Mouse (Mus musculus): ENCODE data around the gene Hist2h2aa1. TPM values are rescaled to one million over a fixed set of nuclear protein-coding genes. Genes with fewer than 3 reads are reported as not detected.
A peak's percentile ranks its signal among the peaks of the same experiment; 100 is the strongest.

Hist2h2aa1 gene
- total and polyA plus RNA-seq, 3 experiments = 0.64 to 1,515 (median 113) TPM

DNA sequence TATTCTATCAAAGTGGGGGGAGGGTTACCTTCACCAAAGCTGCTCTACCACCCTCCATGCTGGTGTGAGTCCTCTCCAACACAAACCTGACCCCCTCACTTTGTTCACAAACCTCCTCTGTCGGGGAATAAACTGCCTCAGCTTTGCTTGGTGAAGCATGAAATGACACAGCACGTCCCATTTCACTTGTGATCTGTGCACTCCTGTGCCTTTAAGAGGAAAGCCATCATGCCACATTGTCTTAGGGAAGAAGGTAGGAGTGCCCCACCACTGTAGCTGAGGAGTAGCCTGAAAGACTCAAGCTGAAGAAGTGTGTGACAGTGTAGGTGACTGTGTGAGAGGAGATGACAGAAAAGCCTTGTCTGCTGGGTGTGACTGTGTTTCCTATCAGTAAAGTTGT, 19.9 kb upstream of the Hist2h2aa1 start:
- in situ Hi-C loops (cut with MboI; ENCODE audit: low pct_ligation_motif_present, low pct_unique_long_range_greater_than_20kb, low sequenced_read_pairs) (loop anchor here (10.0 kb wide), 2 partner anchors 261 to 571 kb away; partner anchors contain the start of gene Mcl1), dilution Hi-C loops (cut with MboI; ENCODE audit: extremely low pct_ligation_motif_present, extremely low pct_unique_long_range_greater_than_20kb, low sequenced_read_pairs) (no loop called here)
- Histone ChIP-seq H3K4me1 (ENCODE audit: control insufficient read depth in 1 of 2, insufficient read depth in 2 of 2) (peaks cover 23 to 77% of the 10 kb centered on the region in 2 experiments), H3K4me3 (replicated peaks in 1 of 3; ENCODE audit: low read depth in 2 of 3, low read length in 2 of 3, poor library complexity in 1 of 3) (peak overlapping the region in 1 of 3 experiments; percentile 17), H3K27me3 (replicated peaks) (no peaks in the 10 kb centered on the region), H3K27ac (ENCODE audit: insufficient read depth, low read depth) (peak overlapping the region; percentile 64), H3K4me2 (ENCODE audit: insufficient read depth, low read depth, poor library complexity, severe bottlenecking) (peak overlapping the region; percentile 72; the same call in 1 of the 2 replicates), H3K36me3 (replicated peaks in 1 of 2; ENCODE audit: control insufficient read depth in 1 of 2, insufficient read depth in 1 of 2, low read length in 1 of 2) (no peaks in the 10 kb centered on the region), H3K9me3 (replicated peaks; ENCODE audit: low read length) (no peaks in the 10 kb centered on the region), H3K79me2 (replicated peaks; ENCODE audit: control insufficient read depth, extremely low read depth, insufficient read depth, poor library complexity, severe bottlenecking) (peaks cover 16% of the 10 kb centered on the region), H3K9ac (ENCODE audit: insufficient read depth, low read depth) (peak overlapping the region; percentile 71)
- no peak for TF ChIP-seq PAX5 (IDR thresholded peaks at IDR 0.05; ENCODE audit: low read length)
- peak; percentile 34; the same call in 1 of the 2 replicates for TF ChIP-seq BHLHE40 (IDR thresholded peaks at IDR 0.05; ENCODE audit: low read depth, low read length)
- TF ChIP-seq RAD21 (IDR thresholded peaks at IDR 0.05; ENCODE audit: low read depth, low read length) = no peak
- no peak for TF ChIP-seq MYC (IDR thresholded peaks at IDR 0.05; ENCODE audit: low read depth, low read length)
- TF ChIP-seq IRF4 (IDR thresholded peaks at IDR 0.05; ENCODE audit: low read depth, low read length) = no peak
- TF ChIP-seq CTCF (conservative IDR thresholded peaks at IDR 0.05 in 1 of 2, IDR thresholded peaks at IDR 0.05 in 1 of 2; ENCODE audit: low read depth in 2 of 2, low read length in 2 of 2) = no peak
- no peak for TF ChIP-seq ELF1 (IDR thresholded peaks at IDR 0.05; ENCODE audit: low read depth, low read length)
- TF ChIP-seq JUND (conservative IDR thresholded peaks at IDR 0.05; ENCODE audit: low read depth, low read length) = no peak
- TF ChIP-seq TBP (conservative IDR thresholded peaks at IDR 0.05; ENCODE audit: low read depth, low read length) = no peak
- TF ChIP-seq SIN3A (IDR thresholded peaks at IDR 0.05; ENCODE audit: low read length) = no peak
- no peak for TF ChIP-seq CHD1 (IDR thresholded peaks at IDR 0.05; ENCODE audit: low read depth, low read length)
- TF ChIP-seq NELFE (IDR thresholded peaks at IDR 0.05; ENCODE audit: low read depth, low read length) = no peak
- no peak for TF ChIP-seq RCOR1 (conservative IDR thresholded peaks at IDR 0.05; ENCODE audit: low read depth, low read length)
- TF ChIP-seq USF1 (IDR thresholded peaks at IDR 0.05; ENCODE audit: low read depth, low read length) = no peak
- 0 out of 2 replicates have a peak, but pooled peaks have one; percentile 29 for TF ChIP-seq CHD2 (IDR thresholded peaks at IDR 0.05; ENCODE audit: low read length)
- TF ChIP-seq MAFK (IDR thresholded peaks at IDR 0.05; ENCODE audit: insufficient replicate concordance, low read length) = 0 out of 2 replicates have a peak, but pooled peaks have one; percentile 50
- TF ChIP-seq POLR2AphosphoS2 (IDR thresholded peaks at IDR 0.05; ENCODE audit: low read depth, low read length) = no peak
- TF ChIP-seq GABPA (IDR thresholded peaks at IDR 0.05; ENCODE audit: insufficient replicate concordance, low read depth, low read length) = no peak
- TF ChIP-seq HCFC1 (IDR thresholded peaks at IDR 0.05; ENCODE audit: low read depth, low read length) = no peak
- DNase-seq (ENCODE audit: extremely low read depth) = peak; percentile 45

Measured in CH12.LX (cell line).